Mouse (Mus musculus): Measurements from ENCODE around the gene Insrr. TPM values are rescaled to one million over a fixed set of nuclear protein-coding genes. Genes with fewer than 3 reads are reported as not detected.
"Not testable (repeated sequence)": the region's sequence is repeated elsewhere in the genome, so short reads cannot be mapped to it uniquely, and the experiment has no call there.

The Insrr gene
- polyA plus RNA-seq, 1 experiment, result not detected

GRCm38 (mm10) chr3:87859813-87860212 lies 63.1 kb downstream of the Insrr start:
- Histone ChIP-seq H3K9me3 (ENCODE audit: control insufficient read depth, low read length) (no peaks in the 10 kb centered on the region), H3K36me3 (ENCODE audit: control insufficient read depth) (peaks cover 85% of the 10 kb centered on the region), H3K4me3 (replicated peaks) (no peak overlapping the region), H3K27me3 (ENCODE audit: control insufficient read depth) (no peaks in the 10 kb centered on the region), H3K4me1 (ENCODE audit: control insufficient read depth) (no peaks in the 10 kb centered on the region; the same call in 1 of the 2 replicates)
- TF ChIP-seq TAL1 (IDR thresholded peaks at IDR 0.05; ENCODE audit: low read length), result no peak
- no peak for TF ChIP-seq GATA1 (IDR thresholded peaks at IDR 0.05; ENCODE audit: low read length)

DNA sequence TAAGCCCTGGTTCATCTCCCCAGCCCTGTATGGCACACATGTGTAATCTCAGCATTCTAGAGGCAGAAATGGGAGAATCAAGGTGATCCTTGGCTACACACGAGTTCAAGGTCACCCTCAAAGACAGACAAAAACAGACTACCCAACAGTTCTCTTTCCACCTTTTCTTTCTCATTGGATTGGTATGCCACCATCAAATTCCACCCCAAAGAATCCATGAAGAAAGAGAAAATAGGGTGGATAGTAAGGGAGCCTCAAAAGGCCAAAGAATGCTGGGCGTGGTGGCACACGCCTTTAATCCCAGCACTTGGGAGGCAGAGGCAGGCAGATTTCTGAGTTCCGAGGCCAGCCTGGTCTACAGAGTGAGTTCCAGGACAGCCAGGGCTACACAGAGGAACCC lies 67.4 kb downstream of the Insrr start:
- H3K27me3 ChIP-seq (ENCODE audit: control insufficient read depth); H3K4me1 ChIP-seq (ENCODE audit: control insufficient read depth); H3K4me3 ChIP-seq (replicated peaks); H3K9me3 ChIP-seq (ENCODE audit: control insufficient read depth, low read length): not testable (repeated sequence)
- H3K36me3 ChIP-seq (ENCODE audit: control insufficient read depth), result peaks cover 94% of the 10 kb centered on the region

Other genes with a start within 250 kb of the Insrr start
- 0.03 and 0.07 TPM in 2 replicates for gene Arhgef11, start 179.4 kb upstream of the Insrr start, polyA plus RNA-seq (2012)
- not detected in 2 replicates for gene Lrrc71, start 48.3 kb upstream of the Insrr start, polyA plus RNA-seq (2012)
- not detected in 2 replicates for gene Ntrk1, start 1.8 kb upstream of the Insrr start, polyA plus RNA-seq (2012)
- 0.06 and 0.10 TPM in 2 replicates for gene Pear1, start 27.4 kb downstream of the Insrr start, polyA plus RNA-seq (2012)
- 0.01 and 0.04 TPM in 2 replicates for gene Sh2d2a, start 49.8 kb downstream of the Insrr start, polyA plus RNA-seq (2012)
- 11.4 and 11.7 TPM in 2 replicates for gene Prcc, start 88.7 kb downstream of the Insrr start, polyA plus RNA-seq (2012)
- 86.9 and 109 TPM in 2 replicates for gene Hdgf, start 109.4 kb downstream of the Insrr start, polyA plus RNA-seq (2012)
- gene Mrpl24, start 122.6 kb downstream of the Insrr start, polyA plus RNA-seq (2012), result 0.97 and 1.1 TPM in 2 replicates
- gene Isg20l2, start 133.4 kb downstream of the Insrr start, polyA plus RNA-seq (2012), result 0.25 and 0.26 TPM in 2 replicates
- 1.3 TPM in 2 replicates for gene Rrnad1, start 133.8 kb downstream of the Insrr start, polyA plus RNA-seq (2012)
- not detected in 2 replicates for gene Crabp2, start 151.7 kb downstream of the Insrr start, polyA plus RNA-seq (2012)
- gene Nes, start 174.1 kb downstream of the Insrr start, polyA plus RNA-seq (2012), result 0.01 TPM in 1 of 2 replicates, not detected in the other
- not detected in 2 replicates for gene Bcan, start 203.3 kb downstream of the Insrr start, polyA plus RNA-seq (2012)
- gene Hapln2, start 230.6 kb downstream of the Insrr start, polyA plus RNA-seq (2012), result not detected in 2 replicates
- gene Gpatch4, start 246.2 kb downstream of the Insrr start, polyA plus RNA-seq (2012), result 0.57 and 0.75 TPM in 2 replicates